In the genomic region with DNA sequence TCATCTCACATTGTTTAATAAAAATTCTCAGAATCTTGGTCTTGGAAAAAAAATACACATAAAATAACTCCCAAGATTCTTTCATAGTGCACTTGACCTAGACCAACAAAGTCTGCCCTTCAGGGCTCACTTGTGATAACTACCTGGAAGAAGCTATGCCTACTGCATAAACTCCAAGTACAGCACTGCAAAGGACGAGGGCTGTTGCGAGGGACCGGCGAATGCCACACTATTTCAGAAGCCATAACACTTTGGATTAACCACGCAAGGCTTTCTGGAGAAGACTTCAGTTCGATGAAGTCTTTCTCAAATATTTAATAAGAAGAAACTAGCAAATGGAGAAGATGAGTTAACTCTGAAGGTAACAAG, we compare ENCODE assay signal across 8 mouse cellular contexts. TPM values are rescaled to one million over a fixed set of nuclear protein-coding genes. Genes with fewer than 3 reads are reported as not detected.
DNase-seq lines count a peak whose midpoint lies in the region; ATAC-seq lines count a peak whose summit lies in the region.

No protein-coding gene starts in this region.

- DNase-seq in kidney, adult 9 months, result no peak
- no peak for DNase-seq in adrenal gland, postnatal 25 days
- no peak for DNase-seq in spleen, postnatal 10 days (ENCODE audit: low spot score in 2 of 2)
- DNase-seq in lung, postnatal 25 days (ENCODE audit: low spot score), result no peak

- no peaks in the 10 kb centered on the region for H3K27me3 ChIP-seq in kidney, embryonic 16.5 days (ENCODE audit: insufficient read depth, low read length)
- peaks cover 4% of the 10 kb centered on the region; the same call in 1 of the 2 replicates for H3K27me3 ChIP-seq in hindbrain, embryonic 15.5 days
- peaks cover 8% of the 10 kb centered on the region; the same call in 1 of the 2 replicates for H3K27me3 ChIP-seq in midbrain, embryonic 13.5 days

- no peaks in the 10 kb centered on the region for H3K36me3 ChIP-seq in kidney, embryonic 16.5 days (ENCODE audit: insufficient read depth, low read length)
- H3K36me3 ChIP-seq in hindbrain, embryonic 15.5 days, result no peaks in the 10 kb centered on the region
- H3K36me3 ChIP-seq in midbrain, embryonic 13.5 days, result no peaks in the 10 kb centered on the region

- H3K4me2 ChIP-seq in kidney, embryonic 16.5 days (replicated peaks; ENCODE audit: low read depth, low read length), result peak overlapping the region; percentile 82
- peak overlapping the region; percentile 64 for H3K4me2 ChIP-seq in hindbrain, embryonic 15.5 days
- H3K4me2 ChIP-seq in midbrain, embryonic 13.5 days (replicated peaks), result peak overlapping the region; percentile 84

- H3K4me1 ChIP-seq in kidney, embryonic 16.5 days (ENCODE audit: insufficient read depth, low read length), result peaks cover 6% of the 10 kb centered on the region
- H3K4me1 ChIP-seq in hindbrain, embryonic 15.5 days (replicated peaks), result peaks cover 11% of the 10 kb centered on the region
- peaks cover 10% of the 10 kb centered on the region for H3K4me1 ChIP-seq in midbrain, embryonic 13.5 days (replicated peaks)

- peak overlapping the region; percentile 82 for H3K27ac ChIP-seq in kidney, embryonic 16.5 days (ENCODE audit: low read length)
- peak overlapping the region; percentile 41 for H3K27ac ChIP-seq in hindbrain, embryonic 15.5 days (replicated peaks)
- peak overlapping the region; percentile 44; the same call in 1 of the 2 replicates for H3K27ac ChIP-seq in midbrain, embryonic 13.5 days

- H3K9me3 ChIP-seq in kidney, embryonic 16.5 days (ENCODE audit: low read length), result no peaks in the 10 kb centered on the region
- H3K9me3 ChIP-seq in hindbrain, embryonic 15.5 days, result no peaks in the 10 kb centered on the region
- no peaks in the 10 kb centered on the region for H3K9me3 ChIP-seq in midbrain, embryonic 13.5 days

- H3K4me3 ChIP-seq in kidney, embryonic 16.5 days (ENCODE audit: low read length), result peak overlapping the region; percentile 82
- peak overlapping the region; percentile 74 for H3K4me3 ChIP-seq in hindbrain, embryonic 15.5 days
- peak overlapping the region; percentile 73 for H3K4me3 ChIP-seq in midbrain, embryonic 13.5 days (replicated peaks)

- H3K9ac ChIP-seq in kidney, embryonic 16.5 days (replicated peaks; ENCODE audit: low read length), result peak overlapping the region; percentile 85
- H3K9ac ChIP-seq in hindbrain, embryonic 15.5 days, result peak overlapping the region; percentile 28; the same call in 1 of the 2 replicates
- H3K9ac ChIP-seq in midbrain, embryonic 13.5 days (replicated peaks), result no peak overlapping the region

- WGBS in kidney, embryonic 16.5 days, result 51% methylated on average over 6 of the region's 6 CpGs
- 38% methylated on average over 6 of the region's 6 CpGs for WGBS in hindbrain, embryonic 15.5 days
- WGBS in midbrain, embryonic 13.5 days, result 49% methylated on average over 6 of the region's 6 CpGs

- ATAC-seq in kidney, embryonic 16.5 days (ENCODE audit: low FRiP score, low TSS enrichment), result peak; percentile 57; the same call in 1 of the 2 replicates
- peak; percentile 36 for ATAC-seq in common myeloid progenitor, adult 5-6 weeks (replicated peaks; ENCODE audit: low read depth, poor library complexity, severe bottlenecking)
- ATAC-seq in hindbrain, embryonic 15.5 days (ENCODE audit: low FRiP score, low read depth), result peak; percentile 42
- peak; percentile 60 for ATAC-seq in midbrain, embryonic 13.5 days

RNA-seq across cellular contexts. Expression of a gene that starts 0.4 kb away (rescaled TPM):
- polyA plus RNA-seq in kidney, embryonic 16.5 days (2015; fragmentation: Nextera tagmentation; extraction: Ambion mirVana), result 4.5 and 4.6 TPM in 2 replicates
- total RNA-seq in common myeloid progenitor, adult 5-6 weeks (2017), result 4.6 and 7.7 TPM in 2 replicates
- polyA plus RNA-seq in hindbrain, embryonic 15.5 days (2015; fragmentation: Nextera tagmentation; extraction: Ambion mirVana), result 6.7 and 6.8 TPM in 2 replicates
- polyA plus RNA-seq in midbrain, embryonic 13.5 days (2015; fragmentation: Nextera tagmentation; extraction: Ambion mirVana), result 7.1 and 8.5 TPM in 2 replicates
- 6.4 and 6.8 TPM in 2 replicates for total RNA-seq in adrenal gland, postnatal 25 days (2021)
